Mouse (Mus musculus): ENCODE results near the gene Hook2.

Hook2 gene

DNA sequence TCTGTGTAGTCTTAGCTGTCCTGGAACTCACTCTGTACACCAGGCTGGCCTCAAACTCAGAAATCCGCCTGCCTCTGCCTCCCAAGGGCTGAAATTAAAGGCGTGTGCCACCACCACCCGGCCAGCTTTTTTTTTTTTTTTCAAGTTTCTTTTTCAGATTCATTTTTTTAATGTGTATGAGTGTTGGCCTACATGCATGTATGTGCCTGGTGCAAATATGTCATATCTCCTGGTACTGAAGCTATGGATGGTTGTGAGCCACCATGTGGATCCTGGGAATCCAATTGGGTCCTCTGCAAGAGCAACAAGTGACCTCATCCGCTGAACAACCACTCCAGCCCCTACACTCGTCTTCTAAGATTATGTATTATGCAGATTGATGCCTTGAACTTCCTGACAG lies 3.0 kb upstream of the Hook2 start:
- DNase-seq (ENCODE audit: low read depth), result no peak

GRCm38 (mm10) chr8:84987903-84988302 lies 2.5 kb upstream of the Hook2 start:
- DNase-seq (ENCODE audit: low read depth), result no peak

GRCm38 (mm10) chr8:84989311-84989731 lies 1.1 kb upstream of the Hook2 start:
- DNase-seq (ENCODE audit: low read depth), result peak; percentile 72

DNA sequence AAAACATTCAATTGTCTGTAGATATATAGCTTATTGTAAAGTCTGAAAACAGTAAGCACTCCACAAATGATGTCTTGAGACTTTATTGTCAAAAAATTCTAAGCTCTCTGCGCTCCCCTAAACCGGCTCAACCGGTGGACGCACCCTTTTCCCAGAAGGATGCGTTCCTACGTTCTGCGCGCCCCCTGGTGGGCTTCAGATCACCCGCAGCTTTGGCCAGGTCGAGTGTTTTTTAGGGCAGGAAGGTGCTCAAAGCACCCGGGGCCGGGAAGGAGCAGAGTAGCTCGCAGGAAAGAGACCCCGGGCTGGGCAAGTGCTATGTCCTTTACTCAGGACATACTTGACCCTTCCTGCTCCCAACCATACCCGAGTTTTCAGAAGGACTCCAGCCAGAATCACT lies 593 bp upstream of the Hook2 start:
- peak; percentile 94 for DNase-seq (ENCODE audit: low read depth)

GRCm38 (mm10) chr8:84990836-84991235 lies 433 bp downstream of the Hook2 start:
- DNase-seq (ENCODE audit: low read depth), result no peak

- DNase-seq (ENCODE audit: low read depth), result no peak
These were observed 4.0 kb downstream of the Hook2 start for GRCm38 (mm10) chr8:84994375-84994774.

DNA sequence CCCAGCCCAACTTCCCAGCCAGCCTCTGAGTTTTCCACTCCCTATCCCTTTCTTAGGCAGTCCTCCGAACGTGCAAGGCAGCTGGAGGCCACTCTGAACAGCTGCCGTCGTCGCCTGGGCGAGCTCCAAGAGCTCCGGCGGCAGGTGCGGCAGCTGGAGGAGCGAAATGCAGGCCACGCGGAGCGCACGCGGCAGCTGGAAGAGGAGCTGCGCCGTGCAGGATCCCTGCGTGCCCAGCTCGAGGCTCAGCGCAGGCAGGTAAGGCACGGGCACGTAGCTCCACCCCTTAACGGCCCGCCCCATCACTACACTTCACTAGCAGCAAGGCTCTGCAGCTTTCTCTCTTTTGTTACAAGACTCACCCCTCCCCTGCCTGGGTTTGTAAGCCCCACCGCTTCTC lies 5.3 kb downstream of the Hook2 start:
- DNase-seq (ENCODE audit: low read depth), result no peak

DNA sequence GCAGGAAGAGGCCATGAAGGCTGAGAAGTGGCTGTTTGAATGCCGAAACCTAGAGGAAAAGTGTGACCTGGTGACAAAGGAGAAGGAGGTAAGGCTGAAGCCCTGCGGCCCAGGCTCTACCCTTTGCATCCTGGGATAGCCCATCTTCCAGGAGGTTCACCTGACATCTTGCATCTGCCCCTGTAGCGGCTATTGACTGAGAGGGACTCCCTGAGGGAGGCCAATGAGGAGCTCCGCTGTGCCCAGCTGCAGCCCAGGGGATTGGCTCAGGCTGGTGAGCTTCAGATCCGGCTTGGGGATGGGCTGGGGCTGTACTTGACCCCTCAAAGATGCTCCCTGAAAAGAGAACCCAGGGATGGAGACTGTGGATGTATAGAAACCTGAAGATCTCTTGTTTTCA lies 6.6 kb downstream of the Hook2 start:
- DNase-seq (ENCODE audit: low read depth), result no peak

- peak; percentile 93 for DNase-seq (ENCODE audit: low read depth)
These were observed 7.4 kb downstream of the Hook2 start for GRCm38 (mm10) chr8:84997649-84998295.

DNA sequence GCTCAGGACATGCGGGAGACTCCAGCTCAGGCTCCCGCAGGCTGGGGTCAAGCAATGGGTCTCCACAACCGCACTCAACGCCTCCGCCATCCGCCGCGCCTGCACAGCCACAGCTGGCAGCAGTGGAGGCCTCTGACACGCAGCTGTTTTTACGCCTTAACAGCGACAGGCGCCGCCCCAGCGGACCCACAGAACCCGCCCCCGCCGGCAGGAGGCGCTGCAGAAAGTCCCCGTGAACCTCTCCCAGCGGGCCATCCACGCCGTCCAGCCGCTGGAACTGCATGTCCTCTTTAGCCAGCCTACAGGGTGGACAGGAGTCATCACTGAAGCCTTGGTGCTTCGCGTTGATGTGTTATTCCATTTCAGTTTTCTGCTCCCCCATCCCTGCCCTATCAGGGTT lies 17.3 kb downstream of the Hook2 start:
- DNase-seq (ENCODE audit: low read depth), result no peak

GRCm38 (mm10) chr8:85011242-85011641 lies 20.8 kb downstream of the Hook2 start:
- no peak for DNase-seq (ENCODE audit: low read depth)

GRCm38 (mm10) chr8:85013230-85013840 lies 22.9 kb downstream of the Hook2 start:
- no peak for DNase-seq (ENCODE audit: low read depth)

GRCm38 (mm10) chr8:85014431-85014830 lies 24.0 kb downstream of the Hook2 start, which contains the start of gene Best2:
Gene Best2, minus strand, starts transcription at chr8:85014531.
- no peak for DNase-seq (ENCODE audit: low read depth)

DNA sequence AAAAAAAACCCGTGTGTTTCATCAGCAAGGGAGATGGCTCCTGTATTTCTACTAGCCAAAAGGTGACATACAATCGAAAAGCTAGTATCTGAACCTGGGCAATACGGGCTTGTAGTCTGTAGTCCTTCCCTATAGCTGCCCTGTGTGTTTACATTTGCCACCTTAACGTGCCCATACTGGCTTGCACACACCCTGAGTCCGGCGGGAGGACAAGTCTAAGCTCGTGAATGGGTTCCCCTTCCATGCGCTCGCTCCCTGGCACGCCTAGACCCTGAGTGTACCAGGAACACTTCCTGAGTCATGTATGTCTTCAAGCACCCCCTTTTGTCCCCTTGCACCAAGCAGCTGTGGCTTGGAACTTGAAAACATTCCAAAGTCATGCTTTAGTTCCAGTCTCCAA lies 26.3 kb downstream of the Hook2 start:
- DNase-seq (ENCODE audit: low read depth), result no peak

DNA sequence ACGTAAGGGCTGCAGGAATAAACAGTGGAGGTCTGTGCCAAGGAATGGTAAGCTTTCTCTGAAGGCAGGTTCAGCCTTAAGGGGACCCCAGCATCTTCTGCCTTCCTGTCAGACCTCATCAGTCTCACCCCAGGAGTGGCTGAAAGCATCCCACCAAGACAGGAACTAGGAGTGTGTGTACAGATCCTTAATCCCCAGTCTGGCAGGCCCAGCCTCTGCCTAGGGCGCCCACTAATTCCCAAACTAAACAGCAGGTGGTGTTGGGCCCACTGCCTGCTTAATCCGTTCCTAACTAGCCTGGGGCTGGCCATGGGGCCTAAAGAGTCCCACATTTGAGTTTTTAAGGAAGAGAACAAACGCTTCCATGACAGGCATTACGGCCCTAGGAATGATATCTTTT lies 26.8 kb downstream of the Hook2 start:
- DNase-seq (ENCODE audit: low read depth), result no peak

GRCm38 (mm10) chr8:85021514-85022055 lies 31.2 kb downstream of the Hook2 start:
- no peak for DNase-seq (ENCODE audit: low read depth)

DNA sequence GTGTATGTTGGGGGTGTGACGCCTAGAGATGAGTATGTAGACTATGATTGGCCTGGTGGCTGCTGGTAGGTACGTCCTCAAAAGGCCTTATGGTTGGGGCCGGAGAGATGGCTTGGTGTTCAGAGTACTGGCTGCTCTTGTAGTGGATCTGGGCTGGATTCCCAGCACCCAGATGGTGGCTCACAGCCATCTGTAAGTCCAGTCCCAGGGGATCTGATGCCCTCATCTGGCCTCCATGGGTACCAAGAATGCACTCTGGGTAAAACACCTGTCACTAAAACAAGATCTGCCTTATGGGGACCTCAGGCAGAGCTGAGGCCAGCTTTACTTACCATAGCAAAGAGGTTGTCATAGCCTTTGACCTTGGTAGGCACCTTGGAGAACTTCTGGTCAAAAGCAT lies 33.4 kb downstream of the Hook2 start:
- DNase-seq (ENCODE audit: low read depth), result no peak

GRCm38 (mm10) chr8:85025098-85025932 lies 34.9 kb downstream of the Hook2 start, which contains the start of gene Asna1:
Gene Asna1, minus strand, starts transcription at chr8:85025281.
- DNase-seq (ENCODE audit: low read depth), result peak; percentile 98

DNA sequence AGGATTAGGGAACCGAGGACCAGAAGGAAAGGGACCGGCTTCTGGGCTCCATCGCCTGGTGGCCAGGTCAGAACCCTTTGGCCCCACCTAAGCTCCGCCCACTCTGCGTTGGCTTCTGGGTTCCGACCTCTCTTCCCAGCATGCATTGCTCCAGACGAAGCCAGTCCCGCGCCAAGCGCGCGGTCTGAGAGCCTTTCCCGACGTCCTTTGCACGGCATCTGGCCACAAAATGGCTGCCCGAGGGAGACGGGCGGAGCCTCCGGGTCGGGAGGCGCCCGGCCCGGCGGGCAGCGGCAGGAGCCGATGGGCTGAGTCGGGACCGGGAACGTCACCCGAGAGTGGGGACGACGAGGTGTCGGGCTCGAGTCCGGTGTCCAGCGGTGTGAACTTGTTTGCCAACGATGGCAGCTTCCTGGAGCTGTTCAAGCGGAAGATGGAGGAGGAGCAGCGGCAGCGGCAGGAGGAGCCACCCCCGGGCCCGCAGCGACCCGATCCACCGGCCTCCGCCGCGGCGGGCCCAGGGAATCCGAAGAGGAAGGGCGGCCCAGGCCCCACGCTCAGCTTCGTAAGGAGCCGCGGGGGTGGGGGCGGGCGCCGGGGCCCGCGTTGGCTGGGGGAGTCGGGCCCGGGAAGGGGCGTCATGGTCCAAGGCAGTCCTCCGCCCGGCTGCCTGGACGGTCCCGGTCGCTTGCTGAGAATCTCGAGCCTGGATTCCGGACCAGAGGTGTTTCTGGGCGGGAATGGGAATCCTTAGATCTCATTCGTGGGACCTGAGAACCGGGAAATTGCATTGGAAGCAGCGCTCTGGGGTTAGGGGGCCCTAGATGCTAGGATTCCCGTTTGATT lies 36.5 kb downstream of the Hook2 start, which contains the start of gene Trir:
Gene Trir (plus strand): TSS at position 154 of the 846 bp plus-strand sequence.
- peak; percentile 97 for DNase-seq (ENCODE audit: low read depth)

- DNase-seq (ENCODE audit: low read depth), result peak; percentile 34
These were observed 37.1 kb downstream of the Hook2 start for GRCm38 (mm10) chr8:85027516-85027855.

- DNase-seq (ENCODE audit: low read depth), result peak; percentile 44
These were observed 37.5 kb downstream of the Hook2 start for GRCm38 (mm10) chr8:85027922-85028321.

GRCm38 (mm10) chr8:85029271-85029670 lies 38.9 kb downstream of the Hook2 start:
- no peak for DNase-seq (ENCODE audit: low read depth)

Measured in 416B (cell line).